Mouse (Mus musculus): ENCODE data around the gene Med28. TPM values are rescaled to one million over a fixed set of nuclear protein-coding genes. Genes with fewer than 3 reads are reported as not detected.
A peak's percentile ranks its signal among the peaks of the same experiment; 100 is the strongest.

Gene Med28
- total RNA-seq (2021), result 100 to 1,000 TPM; 107 to 108 TPM
- long read RNA-seq, experiment 1, full-length matches to known transcripts, result 70 of 73 reads
- long read RNA-seq, experiment 1, partial matches to known transcripts, result 0 of 73 reads
- long read RNA-seq, experiment 1, other reads (novel, unspliced or antisense), result 3 of 73 reads
- long read RNA-seq, experiment 2, full-length matches to known transcripts, result 70 of 71 reads
- long read RNA-seq, experiment 2, partial matches to known transcripts, result 0 of 71 reads
- long read RNA-seq, experiment 2, other reads (novel, unspliced or antisense), result 1 of 71 reads

DNA sequence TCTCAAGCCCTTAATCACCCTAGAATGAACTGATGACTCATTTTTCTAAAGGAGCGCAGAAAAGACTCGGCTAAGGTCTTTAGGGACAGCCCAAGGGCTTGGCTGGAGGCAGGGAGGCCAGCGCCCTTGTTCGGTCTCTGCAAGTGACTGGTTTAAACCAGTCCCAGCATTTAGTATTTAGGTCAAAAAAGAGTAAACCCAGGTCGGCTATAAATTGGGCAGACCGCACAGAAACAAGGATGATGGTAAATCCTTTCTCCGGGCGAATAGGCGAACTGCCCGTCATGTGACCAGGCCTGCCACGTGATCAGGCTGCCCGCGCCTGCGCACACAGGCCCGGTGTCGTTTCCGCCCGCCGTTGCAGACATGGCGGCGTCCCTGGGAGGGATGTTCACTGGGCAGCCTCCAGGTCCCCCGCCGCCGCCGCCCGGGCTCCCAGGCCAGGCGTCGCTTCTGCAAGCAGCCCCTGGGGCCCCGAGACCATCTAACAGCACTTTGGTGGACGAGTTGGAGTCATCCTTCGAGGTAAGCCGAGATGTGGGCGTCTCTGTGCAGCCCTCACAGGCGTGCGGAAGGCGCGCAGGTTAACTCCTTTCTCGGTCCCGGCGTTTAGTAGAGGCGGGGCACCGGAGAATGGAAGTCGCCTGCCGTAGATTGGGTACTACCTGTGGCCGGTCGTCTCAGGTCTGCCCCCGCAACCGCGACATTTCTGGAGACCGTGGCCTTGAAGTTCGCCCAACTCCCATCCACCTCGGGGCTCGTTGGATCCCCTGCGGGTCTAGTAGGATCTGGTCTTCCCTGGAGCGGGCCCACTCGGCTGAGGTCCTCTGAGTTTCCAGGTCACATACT, at the start of gene Med28:
Gene Med28 (plus strand): TSS at position 270 of the 849 bp plus-strand sequence.
- intact Hi-C loops (cut with DNase I), result loop anchor here (10.0 kb wide), 1 partner anchor 335 kb away; the partner anchor contains the start of gene Lcorl
- DNase-seq (ENCODE audit: extremely low spot score in 1 of 2, low spot score in 2 of 2), result peak; percentile 93 to 95
- TF ChIP-seq CTCF (IDR thresholded peaks at IDR 0.05), result no peak; the same call in 1 of the 2 replicates
- Histone ChIP-seq H3K27ac (peak within 1 kb of the TSS; percentile 96), H3K4me3 (peak within 1 kb of the TSS; percentile 87)

DNA sequence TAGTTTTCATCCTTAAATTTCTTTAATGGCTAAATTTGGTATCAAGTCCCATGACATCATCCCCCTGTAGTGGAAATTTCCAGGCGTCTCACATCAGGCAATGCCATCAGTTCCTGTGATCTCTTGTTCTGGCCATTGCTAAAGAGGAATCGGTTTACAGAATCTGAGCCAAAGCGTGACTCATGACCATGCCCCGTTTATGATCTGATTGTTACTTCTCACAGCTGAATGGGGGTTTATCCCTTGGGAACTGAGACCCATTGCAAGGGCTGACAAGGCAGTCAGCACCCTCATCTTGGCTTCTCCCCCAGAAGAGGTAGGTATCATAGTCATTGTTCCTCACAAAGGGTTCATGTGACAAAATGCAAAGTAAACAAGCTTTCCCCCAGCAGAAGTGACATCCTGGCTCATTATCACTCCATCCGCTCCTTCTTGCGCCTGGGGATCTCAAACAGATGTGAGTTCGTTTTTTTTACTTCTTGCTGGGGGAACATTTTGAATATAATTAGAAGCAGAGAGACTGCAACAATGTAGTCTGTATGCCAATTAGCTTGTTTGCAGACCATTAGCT, 47.1 kb upstream of the Med28 start:
- no peak for DNase-seq (ENCODE audit: extremely low spot score in 1 of 2, low spot score in 2 of 2)
- Histone ChIP-seq H3K27ac (peak overlapping the region; percentile 41; the same call in 1 of the 2 replicates), H3K4me3 (no peak overlapping the region)
- no peak for TF ChIP-seq CTCF (IDR thresholded peaks at IDR 0.05)
- intact Hi-C loops (cut with DNase I), result no loop called here

DNA sequence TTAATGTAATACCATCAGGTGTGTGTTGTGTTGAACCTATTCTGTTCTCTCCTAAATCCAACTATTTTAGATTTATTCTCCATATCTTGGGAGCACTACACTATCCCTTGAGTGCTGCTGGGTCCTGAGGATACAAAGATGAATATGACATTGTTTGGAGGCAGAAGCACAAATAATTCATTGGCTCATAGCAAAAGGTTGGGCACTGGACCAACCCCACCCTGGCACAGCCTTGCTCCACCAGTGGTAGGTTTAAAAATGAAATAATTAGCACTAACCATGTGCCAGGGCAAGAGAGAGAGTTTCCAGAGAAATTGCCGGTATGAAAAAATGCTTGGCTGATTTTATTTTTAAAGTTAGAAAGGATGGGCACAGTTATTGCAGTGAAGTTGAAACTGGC, 46.5 kb upstream of the Med28 start:
- intact Hi-C loops (cut with DNase I), result no loop called here
- no peak for DNase-seq (ENCODE audit: extremely low spot score in 1 of 2, low spot score in 2 of 2)
- TF ChIP-seq CTCF (IDR thresholded peaks at IDR 0.05), result no peak
- peak overlapping the region; percentile 41; the same call in 1 of the 2 replicates for H3K27ac ChIP-seq
- no peak overlapping the region for H3K4me3 ChIP-seq

DNA sequence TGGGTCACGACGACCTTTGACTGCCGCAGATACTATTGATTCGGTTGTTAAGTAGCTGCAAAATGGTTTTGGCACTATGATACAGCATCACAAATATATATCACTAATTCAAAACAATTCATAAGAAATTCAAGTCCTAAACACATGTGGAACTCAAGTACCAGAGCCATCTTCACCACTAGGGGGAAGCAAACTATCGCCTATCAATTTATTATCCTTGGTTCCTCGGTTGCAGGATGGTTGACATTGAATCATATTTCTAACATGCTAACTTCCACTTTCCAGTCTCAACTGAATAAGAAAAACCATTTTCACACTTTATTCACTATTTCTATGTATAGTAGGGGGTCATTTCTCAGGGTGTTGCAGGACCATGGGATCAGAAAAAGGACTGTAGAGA, 45.8 kb upstream of the Med28 start:
- H3K4me3 ChIP-seq, result no peak overlapping the region
- H3K27ac ChIP-seq, result peak overlapping the region; percentile 3; the same call in 1 of the 2 replicates
- peak in 1 of 2 experiments; percentile 48 for DNase-seq (ENCODE audit: extremely low spot score in 1 of 2, low spot score in 2 of 2)
- peak; percentile 86 for TF ChIP-seq CTCF (IDR thresholded peaks at IDR 0.05)
- intact Hi-C loops (cut with DNase I), result loop anchor here (1.0 to 2.0 kb wide), 3 partner anchors 19 to 195 kb away; partner anchors contain the start of genes Lap3 and Ncapg

DNA sequence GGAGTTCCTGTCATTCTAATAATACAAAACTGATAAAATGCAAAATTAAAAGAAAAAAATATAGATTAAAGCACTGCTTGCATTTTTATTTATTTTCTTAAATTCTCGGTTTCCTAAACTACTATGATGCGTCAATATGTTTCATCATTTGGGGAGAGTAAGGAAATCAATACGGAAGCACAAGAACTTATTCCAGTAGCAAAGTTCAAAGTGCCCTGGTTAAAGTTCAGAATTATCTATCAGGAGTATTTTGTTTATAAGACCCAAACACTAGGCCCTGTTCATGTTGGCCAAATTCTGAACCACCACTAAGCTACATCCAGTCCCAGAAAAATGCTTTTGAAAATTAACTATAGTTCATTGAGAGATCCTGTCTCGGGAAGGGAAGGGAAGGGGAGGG, 45.3 kb upstream of the Med28 start:
- no peak overlapping the region for H3K4me3 ChIP-seq
- H3K27ac ChIP-seq, result no peak overlapping the region
- intact Hi-C loops (cut with DNase I), result loop anchor here (1.0 to 5.0 kb wide), 4 partner anchors 18 to 873 kb away; partner anchors contain the start of genes Lap3 and Ncapg
- DNase-seq (ENCODE audit: extremely low spot score in 1 of 2, low spot score in 2 of 2), result no peak
- TF ChIP-seq CTCF (IDR thresholded peaks at IDR 0.05), result no peak

DNA sequence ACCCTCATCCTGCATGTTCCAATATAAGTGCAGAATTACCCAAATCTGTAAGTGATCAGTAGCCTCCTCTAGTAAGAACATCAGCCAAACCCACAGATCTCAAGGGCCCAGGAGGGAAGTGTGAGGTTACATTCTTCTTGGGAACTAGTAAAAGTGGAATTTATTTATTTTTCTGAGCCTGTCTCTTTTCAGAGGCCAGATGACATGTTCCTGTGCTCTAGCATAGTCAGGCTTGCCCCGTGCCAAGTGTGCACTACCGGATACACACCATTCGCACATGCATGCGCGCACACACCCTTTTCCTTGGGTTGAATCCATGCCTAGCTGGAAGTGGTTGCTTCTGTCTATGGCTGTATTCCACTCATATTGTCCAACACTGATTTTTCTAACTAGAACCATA, 44.3 kb upstream of the Med28 start:
- intact Hi-C loops (cut with DNase I), result loop anchor here (2.0 to 5.0 kb wide), 2 partner anchors 17 to 872 kb away; partner anchors contain the start of gene Lap3
- Histone ChIP-seq H3K27ac (no peak overlapping the region), H3K4me3 (no peak overlapping the region)
- no peak for TF ChIP-seq CTCF (IDR thresholded peaks at IDR 0.05)
- no peak for DNase-seq (ENCODE audit: extremely low spot score in 1 of 2, low spot score in 2 of 2)

DNA sequence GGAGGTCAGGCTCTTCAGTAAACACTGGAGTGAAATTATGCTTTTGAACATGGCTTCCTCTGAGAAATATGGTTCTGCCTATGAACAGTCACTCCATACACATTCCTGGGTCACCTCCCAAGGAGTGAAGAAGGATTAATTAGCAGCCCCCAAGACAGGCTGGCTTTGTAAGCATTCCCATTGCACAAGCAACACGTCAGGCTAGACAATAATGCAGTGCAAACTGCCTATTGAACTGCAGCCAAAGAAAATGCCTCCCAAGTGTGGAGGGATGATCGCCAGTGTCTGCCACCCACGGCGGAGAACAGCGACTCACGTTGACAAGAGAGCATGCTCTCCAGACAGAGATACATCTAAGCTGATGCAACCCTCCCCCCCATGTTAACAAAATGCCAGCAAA, 43.7 kb upstream of the Med28 start:
- peak; percentile 21 to 24 for DNase-seq (ENCODE audit: extremely low spot score in 1 of 2, low spot score in 2 of 2)
- Histone ChIP-seq H3K27ac (no peak overlapping the region), H3K4me3 (no peak overlapping the region)
- intact Hi-C loops (cut with DNase I), result loop anchor here (5.0 kb wide), 1 partner anchor 871 kb away; no protein-coding TSS in a partner anchor
- no peak for TF ChIP-seq CTCF (IDR thresholded peaks at IDR 0.05)

DNA sequence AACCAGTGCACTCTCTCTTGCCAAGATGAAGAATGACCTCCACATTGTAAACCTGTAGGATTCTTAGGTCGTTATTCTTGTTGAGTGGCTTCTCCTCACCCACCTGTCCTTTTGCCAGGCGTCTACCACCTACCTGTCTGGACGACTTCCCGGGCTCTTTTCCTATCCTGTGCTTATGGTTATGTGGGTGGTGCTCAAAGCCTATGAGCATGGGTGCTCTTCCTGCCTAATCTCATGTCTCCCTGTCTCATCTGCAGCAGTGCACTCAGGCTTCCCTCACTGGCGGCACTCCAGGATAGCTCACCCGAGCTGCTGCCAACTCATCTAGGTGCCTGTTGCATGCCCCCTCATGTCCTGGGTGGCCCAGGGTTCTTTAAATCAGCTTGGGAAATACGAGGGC, 42.4 kb upstream of the Med28 start:
- intact Hi-C loops (cut with DNase I), result loop anchor here (5.0 kb wide), 1 partner anchor 870 kb away; no protein-coding TSS in a partner anchor
- H3K4me3 ChIP-seq, result no peak overlapping the region
- DNase-seq (ENCODE audit: extremely low spot score in 1 of 2, low spot score in 2 of 2), result no peak
- TF ChIP-seq CTCF (IDR thresholded peaks at IDR 0.05), result no peak
- H3K27ac ChIP-seq, result no peak overlapping the region

DNA sequence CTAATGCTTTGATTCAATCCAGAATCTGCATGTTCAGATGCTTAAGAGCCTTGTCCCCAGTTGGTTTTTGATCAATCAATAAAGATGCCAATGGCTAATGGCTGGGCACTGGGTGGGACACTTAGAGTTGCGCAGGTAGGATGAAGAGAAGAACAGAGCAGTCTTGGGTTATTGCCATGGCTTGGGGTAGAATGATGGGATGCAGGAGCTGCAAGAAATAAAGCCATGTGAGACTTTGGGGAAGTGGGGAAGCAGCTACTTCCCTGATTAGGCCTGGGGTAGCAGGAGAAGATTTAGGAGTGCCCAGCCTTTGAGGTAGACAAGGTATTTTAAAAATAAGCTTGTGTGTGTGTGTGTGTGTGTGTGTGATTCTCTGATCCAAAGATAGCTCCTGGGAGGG, 40.0 kb upstream of the Med28 start:
- no peak for TF ChIP-seq CTCF (IDR thresholded peaks at IDR 0.05)
- intact Hi-C loops (cut with DNase I), result no loop called here
- Histone ChIP-seq H3K27ac (no peak overlapping the region), H3K4me3 (no peak overlapping the region)
- DNase-seq (ENCODE audit: extremely low spot score in 1 of 2, low spot score in 2 of 2), result no peak

DNA sequence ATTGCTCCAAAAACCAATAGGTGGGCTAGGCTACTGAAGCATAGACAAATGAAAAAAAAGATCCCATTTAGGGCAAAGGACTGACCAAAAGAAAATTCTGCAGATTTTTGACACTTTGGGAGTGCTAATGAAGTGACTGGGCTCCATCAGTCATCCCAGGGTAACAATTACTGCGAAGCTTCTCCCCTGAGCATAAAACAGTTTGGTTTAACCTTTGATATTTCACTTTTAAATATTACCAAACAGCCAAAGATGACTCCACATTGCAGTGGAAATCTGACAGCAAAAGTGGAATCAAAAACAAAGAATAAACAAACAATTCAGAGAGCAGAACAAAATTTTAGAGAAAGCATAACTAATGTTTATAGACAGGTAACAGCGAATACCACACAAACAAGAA, 38.9 kb upstream of the Med28 start:
- no peak overlapping the region for H3K4me3 ChIP-seq
- TF ChIP-seq CTCF (IDR thresholded peaks at IDR 0.05), result no peak
- intact Hi-C loops (cut with DNase I), result no loop called here

DNA sequence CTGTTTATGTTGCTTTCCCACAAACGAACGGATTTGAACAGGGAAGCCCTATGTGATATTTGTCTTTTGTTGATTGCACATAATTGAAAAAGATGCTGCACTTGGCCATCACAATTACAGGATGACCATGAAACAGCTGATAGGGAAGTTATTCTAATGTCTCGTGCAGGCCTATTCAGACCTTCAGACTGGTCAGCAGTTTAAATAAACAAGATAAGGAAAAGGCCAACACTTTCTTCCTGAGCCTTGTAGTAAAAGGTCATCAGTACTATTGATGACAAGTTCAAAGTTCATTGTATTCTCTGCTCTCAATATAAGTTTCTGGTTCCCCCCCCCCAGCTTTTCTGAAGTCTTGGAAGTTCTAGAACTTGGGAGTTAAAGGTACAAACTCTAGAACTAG, 37.4 kb upstream of the Med28 start:
- TF ChIP-seq CTCF (IDR thresholded peaks at IDR 0.05), result no peak
- H3K27ac ChIP-seq, result no peak overlapping the region
- no peak for DNase-seq (ENCODE audit: extremely low spot score in 1 of 2, low spot score in 2 of 2)
- intact Hi-C loops (cut with DNase I), result no loop called here
- no peak overlapping the region for H3K4me3 ChIP-seq

More for the DNA sequence above, 38.9 kb upstream of the Med28 start:
- no peak for DNase-seq (ENCODE audit: extremely low spot score in 1 of 2, low spot score in 2 of 2)
- H3K27ac ChIP-seq, result no peak overlapping the region

DNA sequence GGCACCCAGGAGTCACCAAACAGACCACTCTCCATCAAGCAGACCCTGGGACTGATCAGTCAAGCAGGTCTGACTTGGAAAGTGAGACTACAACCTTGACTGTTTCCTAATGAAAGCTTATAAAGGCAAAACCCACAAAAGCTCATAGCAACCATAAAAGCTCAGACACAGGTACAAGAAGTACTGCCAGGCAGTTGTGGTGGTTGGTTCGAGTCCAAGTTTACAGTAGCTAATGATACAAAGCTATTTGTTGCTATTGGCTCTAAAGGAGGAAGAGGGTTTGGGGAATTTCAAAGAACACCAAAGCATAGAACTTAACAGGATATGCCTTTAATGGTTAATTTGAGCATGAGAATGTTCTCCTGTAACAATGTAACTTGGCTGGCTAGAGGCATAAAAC, 36.4 kb upstream of the Med28 start:
- no peak overlapping the region for H3K4me3 ChIP-seq
- no peak for DNase-seq (ENCODE audit: extremely low spot score in 1 of 2, low spot score in 2 of 2)
- intact Hi-C loops (cut with DNase I), result no loop called here
- H3K27ac ChIP-seq, result no peak overlapping the region
- no peak for TF ChIP-seq CTCF (IDR thresholded peaks at IDR 0.05)

All from left cerebral cortex, adult 2 months (tissue).